Mouse (Mus musculus): Measurements from ENCODE around the gene Gtf2h1. TPM values are rescaled to one million over a fixed set of nuclear protein-coding genes. Genes with fewer than 3 reads are reported as not detected.

The Gtf2h1 gene
- polyA plus RNA-seq, 1 experiment from 2014 or later = 39.1 TPM

DNA sequence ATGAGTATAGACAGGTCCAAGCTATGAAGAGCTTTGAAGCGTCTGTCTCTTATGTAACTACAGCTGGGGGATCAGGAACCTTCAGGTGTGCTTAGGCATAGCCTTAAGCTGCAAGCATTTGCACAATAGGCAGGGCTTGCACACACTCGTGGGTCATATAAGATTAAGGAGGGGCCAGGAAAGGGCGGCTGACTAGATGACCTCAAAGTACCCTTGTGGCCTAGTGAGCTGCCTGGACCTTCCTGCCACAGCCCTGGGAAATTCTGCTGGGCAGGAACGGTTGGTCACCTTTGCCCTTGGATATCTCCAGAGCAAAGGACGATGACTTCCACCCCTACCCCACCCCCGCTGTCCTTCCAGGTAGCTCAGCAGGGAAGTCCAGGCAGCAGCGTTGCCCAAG, 43.5 kb downstream of the Gtf2h1 start:
- H3K9ac ChIP-seq (ENCODE audit: low read depth, low read length) = no peak overlapping the region
- peaks cover 19% of the 10 kb centered on the region; the same call in 1 of the 2 replicates for H3K4me1 ChIP-seq (replicated peaks; ENCODE audit: insufficient read depth, low read length)

DNA sequence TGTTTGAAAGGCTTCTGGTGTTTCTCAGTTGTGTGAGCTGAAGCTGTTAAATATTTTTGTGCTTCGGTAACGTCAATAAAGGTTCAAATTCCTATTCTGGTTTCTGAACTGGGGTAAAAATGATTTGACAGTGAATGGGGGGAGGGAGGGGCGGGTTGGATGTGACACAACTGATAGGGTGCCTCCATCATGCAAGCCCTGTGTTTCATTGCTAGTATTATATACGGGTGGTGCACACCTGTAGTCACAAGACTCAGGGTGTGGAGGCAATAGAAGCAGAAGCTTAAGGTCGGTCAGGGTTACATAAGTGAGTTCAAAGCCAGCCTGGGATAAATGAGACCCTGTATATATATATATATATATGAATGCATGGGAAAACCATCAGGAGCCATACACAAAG, 44.0 kb downstream of the Gtf2h1 start:
- TF ChIP-seq CTCF (IDR thresholded peaks at IDR 0.05; ENCODE audit: low read depth) = no peak
- no peaks in the 10 kb centered on the region for H3K36me3 ChIP-seq (ENCODE audit: insufficient read depth, low read length)
- no peak overlapping the region for H3K4me2 ChIP-seq (ENCODE audit: low read length)
- DNase-seq (ENCODE audit: low spot score) (no peak), ATAC-seq (replicated peaks; ENCODE audit: low FRiP score, low read depth) (no peak)
- peak overlapping the region; percentile 92 for H3K27ac ChIP-seq
- no peak overlapping the region for H3K9ac ChIP-seq (ENCODE audit: low read depth, low read length)
- no peaks in the 10 kb centered on the region for H3K9me3 ChIP-seq (replicated peaks; ENCODE audit: low read length)
- WGBS = 78% methylated on average over 5 of the region's 5 CpGs
- H3K4me3 ChIP-seq (replicated peaks; ENCODE audit: low read depth, low read length) = no peak overlapping the region
- H3K4me1 ChIP-seq (replicated peaks; ENCODE audit: insufficient read depth, low read length) = peaks cover 22% of the 10 kb centered on the region
- no peaks in the 10 kb centered on the region for H3K27me3 ChIP-seq (ENCODE audit: insufficient read depth, low read length)

More for the DNA sequence above, 43.5 kb downstream of the Gtf2h1 start:
- Histone ChIP-seq H3K36me3 (ENCODE audit: insufficient read depth, low read length) (no peaks in the 10 kb centered on the region), H3K27me3 (ENCODE audit: insufficient read depth, low read length) (no peaks in the 10 kb centered on the region), H3K4me2 (ENCODE audit: low read length) (peak overlapping the region; percentile 29; the same call in 1 of the 2 replicates), H3K27ac (peak overlapping the region; percentile 92), H3K4me3 (replicated peaks; ENCODE audit: low read depth, low read length) (no peak overlapping the region), H3K9me3 (replicated peaks; ENCODE audit: low read length) (no peaks in the 10 kb centered on the region)
- DNase-seq (ENCODE audit: low spot score) (no peak), ATAC-seq (replicated peaks; ENCODE audit: low FRiP score, low read depth) (no peak)
- 37% methylated on average over 7 of the region's 7 CpGs for WGBS
- no peak for TF ChIP-seq CTCF (IDR thresholded peaks at IDR 0.05; ENCODE audit: low read depth)

DNA sequence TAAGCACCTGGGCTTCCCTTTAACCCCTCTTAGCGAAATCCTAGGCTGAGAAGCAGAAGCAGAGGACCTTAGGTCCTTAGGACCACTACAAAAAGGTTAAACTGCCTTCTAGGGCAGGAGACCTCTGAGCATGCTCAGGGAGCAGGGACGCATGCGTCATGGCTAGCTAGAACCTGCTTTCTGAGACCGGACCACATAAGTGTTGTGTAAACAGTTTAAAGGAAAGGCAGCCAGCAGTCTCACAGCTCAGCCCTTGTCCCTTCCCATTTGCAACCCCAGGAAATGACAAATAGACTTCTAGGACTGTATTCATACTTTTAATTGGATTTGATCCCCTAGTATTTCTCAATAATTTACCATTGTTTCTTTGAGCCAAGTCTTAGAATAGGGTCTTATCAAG, 44.4 kb downstream of the Gtf2h1 start:
- TF ChIP-seq CTCF (IDR thresholded peaks at IDR 0.05; ENCODE audit: low read depth) = no peak
- ATAC-seq (replicated peaks; ENCODE audit: low FRiP score, low read depth) (no peak), DNase-seq (ENCODE audit: low spot score) (no peak)
- 61% methylated on average over 4 of the region's 4 CpGs for WGBS
- peak overlapping the region; percentile 92 for H3K27ac ChIP-seq
- no peak overlapping the region for H3K4me2 ChIP-seq (ENCODE audit: low read length)
- H3K9me3 ChIP-seq (replicated peaks; ENCODE audit: low read length) = no peaks in the 10 kb centered on the region
- no peaks in the 10 kb centered on the region for H3K36me3 ChIP-seq (ENCODE audit: insufficient read depth, low read length)
- peaks cover 27% of the 10 kb centered on the region for H3K4me1 ChIP-seq (replicated peaks; ENCODE audit: insufficient read depth, low read length)
- no peak overlapping the region for H3K4me3 ChIP-seq (replicated peaks; ENCODE audit: low read depth, low read length)
- no peak overlapping the region for H3K9ac ChIP-seq (ENCODE audit: low read depth, low read length)
- H3K27me3 ChIP-seq (ENCODE audit: insufficient read depth, low read length) = no peaks in the 10 kb centered on the region

DNA sequence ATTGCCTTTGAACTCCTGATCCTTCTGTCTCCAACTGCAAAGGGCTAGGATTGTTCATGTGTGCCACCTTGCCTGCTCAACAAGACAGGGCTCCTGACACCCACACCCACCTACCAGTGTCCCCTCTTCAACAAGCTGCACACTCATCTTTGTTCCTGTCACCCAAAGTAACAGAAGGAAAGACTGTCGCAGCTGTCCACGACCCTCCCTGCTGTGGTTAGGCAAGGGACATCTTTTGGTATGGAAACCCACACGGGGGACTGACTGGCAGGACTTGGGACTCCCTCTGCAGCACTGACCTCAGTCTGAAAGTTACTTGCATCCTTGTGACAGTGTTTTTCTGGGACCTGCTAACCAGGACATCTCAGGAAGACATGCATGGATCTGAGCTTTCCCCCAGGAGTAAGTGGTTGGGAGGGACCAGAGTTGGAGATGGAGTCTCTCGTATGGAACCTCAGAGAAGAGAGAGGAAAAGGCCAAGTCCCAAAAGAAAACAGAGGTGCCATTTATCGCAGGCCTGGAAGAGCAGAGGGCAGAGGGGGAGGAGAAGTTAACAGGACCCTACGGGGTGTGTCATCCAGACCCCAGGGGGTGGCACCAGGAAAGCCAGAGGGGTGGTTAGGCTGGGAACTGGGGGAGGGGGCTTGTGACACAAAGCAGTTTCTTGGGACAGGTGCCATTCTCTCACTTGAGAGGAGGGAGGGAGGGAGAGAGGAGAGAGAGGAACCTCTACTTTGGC, 45.1 kb downstream of the Gtf2h1 start, which contains the start of gene Ldha:
Gene Ldha (plus strand): TSS at position 689 of the 739 bp plus-strand sequence.
- no peak within 1 kb of the TSS for H3K4me2 ChIP-seq (ENCODE audit: low read length)
- no peak within 1 kb of the TSS for H3K9ac ChIP-seq (ENCODE audit: low read depth, low read length)
- H3K4me3 ChIP-seq (replicated peaks; ENCODE audit: low read depth, low read length) = no peak within 1 kb of the TSS
- ATAC-seq (replicated peaks; ENCODE audit: low FRiP score, low read depth) = no peak
- peaks cover 27% of the 10 kb centered on the region for H3K4me1 ChIP-seq (replicated peaks; ENCODE audit: insufficient read depth, low read length)
- H3K27ac ChIP-seq = peak within 1 kb of the TSS; percentile 92
- DNase-seq (ENCODE audit: low spot score) = no peak
- no peaks in the 10 kb centered on the region for H3K9me3 ChIP-seq (replicated peaks; ENCODE audit: low read length)
- H3K27me3 ChIP-seq (ENCODE audit: insufficient read depth, low read length) = no peaks in the 10 kb centered on the region
- WGBS = 35% methylated on average over 6 of the region's 6 CpGs
- no peak for TF ChIP-seq CTCF (IDR thresholded peaks at IDR 0.05; ENCODE audit: low read depth)
- no peaks in the 10 kb centered on the region for H3K36me3 ChIP-seq (ENCODE audit: insufficient read depth, low read length)

DNA sequence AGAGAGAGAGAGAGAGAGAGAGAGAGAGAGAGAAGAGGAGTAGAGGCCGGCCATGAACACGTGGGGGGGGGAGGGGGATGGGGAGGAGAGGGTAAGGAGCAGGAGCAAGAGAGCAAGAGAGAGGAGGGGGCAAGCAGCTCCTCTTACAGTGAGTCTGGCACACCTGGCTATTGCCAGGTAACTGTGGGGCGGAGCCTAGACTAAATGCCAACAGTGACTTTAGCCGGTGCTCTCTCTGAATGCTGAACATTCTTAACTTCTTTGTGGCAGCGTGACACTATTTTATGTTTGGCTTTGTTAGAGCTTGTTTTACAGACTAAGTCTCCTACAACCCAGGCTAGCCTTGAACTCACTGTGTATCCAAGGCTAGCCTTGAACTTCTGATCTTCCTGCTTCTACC, 46.4 kb downstream of the Gtf2h1 start:
- no peak overlapping the region for H3K9ac ChIP-seq (ENCODE audit: low read depth, low read length)
- no peak for TF ChIP-seq CTCF (IDR thresholded peaks at IDR 0.05; ENCODE audit: low read depth)
- H3K27me3 ChIP-seq (ENCODE audit: insufficient read depth, low read length) = no peaks in the 10 kb centered on the region
- H3K4me1 ChIP-seq (replicated peaks; ENCODE audit: insufficient read depth, low read length) = peaks cover 31% of the 10 kb centered on the region
- H3K27ac ChIP-seq = no peak overlapping the region
- DNase-seq (ENCODE audit: low spot score) = no peak
- no peak for ATAC-seq (replicated peaks; ENCODE audit: low FRiP score, low read depth)
- H3K4me3 ChIP-seq (replicated peaks; ENCODE audit: low read depth, low read length) = no peak overlapping the region
- no peak overlapping the region for H3K4me2 ChIP-seq (ENCODE audit: low read length)
- WGBS = 33% methylated on average over 5 of the region's 5 CpGs
- no peaks in the 10 kb centered on the region for H3K9me3 ChIP-seq (replicated peaks; ENCODE audit: low read length)
- H3K36me3 ChIP-seq (ENCODE audit: insufficient read depth, low read length) = no peaks in the 10 kb centered on the region

DNA sequence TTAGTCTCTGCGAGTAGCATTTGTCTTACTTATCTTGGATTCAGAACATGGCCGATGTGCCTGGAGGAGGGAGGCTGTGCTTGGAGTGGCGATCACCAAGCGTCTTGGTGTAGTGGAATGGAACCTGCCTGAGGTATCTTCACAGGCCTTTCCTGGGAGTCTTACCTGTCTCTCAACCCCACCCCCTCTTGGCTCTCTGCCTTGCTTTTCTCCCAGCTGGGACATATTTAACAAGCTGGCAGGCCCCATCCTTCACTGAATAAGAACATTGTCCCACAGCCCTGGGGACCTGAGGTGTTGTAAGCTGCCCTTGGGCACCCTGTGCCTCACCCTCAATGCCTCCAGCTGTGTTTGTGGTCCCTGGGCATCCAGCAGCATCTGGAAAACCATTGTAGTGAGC, 47.7 kb downstream of the Gtf2h1 start:
- peaks cover 30% of the 10 kb centered on the region for H3K4me1 ChIP-seq (replicated peaks; ENCODE audit: insufficient read depth, low read length)
- 90% methylated on average over 4 of the region's 4 CpGs for WGBS

More for the DNA sequence above, 47.7 kb downstream of the Gtf2h1 start:
- H3K4me3 ChIP-seq (replicated peaks; ENCODE audit: low read depth, low read length) = no peak overlapping the region
- DNase-seq (ENCODE audit: low spot score) (no peak), ATAC-seq (replicated peaks; ENCODE audit: low FRiP score, low read depth) (no peak)
- no peak overlapping the region for H3K27ac ChIP-seq
- H3K9me3 ChIP-seq (replicated peaks; ENCODE audit: low read length) = no peaks in the 10 kb centered on the region
- H3K9ac ChIP-seq (ENCODE audit: low read depth, low read length) = no peak overlapping the region
- TF ChIP-seq CTCF (IDR thresholded peaks at IDR 0.05; ENCODE audit: low read depth) = no peak
- peaks cover 5% of the 10 kb centered on the region for H3K36me3 ChIP-seq (ENCODE audit: insufficient read depth, low read length)
- no peaks in the 10 kb centered on the region for H3K27me3 ChIP-seq (ENCODE audit: insufficient read depth, low read length)
- no peak overlapping the region for H3K4me2 ChIP-seq (ENCODE audit: low read length)
